Mouse (Mus musculus) heart, adult 2 months (tissue): ENCODE results near the gene Ccnd3. TPM values are rescaled to one million over a fixed set of nuclear protein-coding genes. Genes with fewer than 3 reads are reported as not detected.

ENCODE experiments used
- DNase-seq, 2 experiments: peaks; one replicate each; pipeline ENCODE4 v3.0.0; 2021
- H3K27ac ChIP-seq: fragments of 200-600 bp; 2 replicates; pipeline ENCODE4 v1.8.1; 2022
- H3K27me3 ChIP-seq: fragments of 200-500 bp; 2 replicates; pipeline ENCODE4 v1.6.1; 2012; ENCODE audit warnings: mild to moderate bottlenecking, low read length, inconsistent platforms, mixed read lengths; ENCODE audit not compliant: control insufficient read depth, insufficient read depth
- H3K36me3 ChIP-seq: fragments of 200-500 bp; 2 replicates; pipeline ENCODE4 v1.6.1; 2012; ENCODE audit warnings: low read length, inconsistent platforms; ENCODE audit not compliant: control insufficient read depth, insufficient read depth
- H3K4me1 ChIP-seq: fragments of 200-500 bp; 2 replicates; pipeline ENCODE4 v1.6.1; 2011; ENCODE audit warnings: low read length; ENCODE audit not compliant: control insufficient read depth, insufficient read depth
- H3K4me3 ChIP-seq: fragments of 200-600 bp; 2 replicates; pipeline ENCODE4 v1.8.1; 2022
- H3K79me2 ChIP-seq: fragments of 200-500 bp; replicated peaks from 2 replicates; pipeline ENCODE4 v1.6.1; 2012; ENCODE audit warnings: mild to moderate bottlenecking, inconsistent platforms, low read length, moderate library complexity, mixed read lengths; ENCODE audit not compliant: control insufficient read depth, insufficient read depth
- H3K9ac ChIP-seq: fragments of 200-500 bp; 2 replicates; pipeline ENCODE4 v1.6.1; 2012; ENCODE audit warnings: low read depth, mild to moderate bottlenecking, control low read depth, inconsistent platforms, low read length, mixed read lengths
- CTCF ChIP-seq: fragments of 200-600 bp; IDR thresholded peaks from 2 replicates; pipeline ENCODE4 v1.8.1; 2022; ENCODE audit warnings: antibody characterized with exemption, mild to moderate bottlenecking, moderate library complexity
- EP300 ChIP-seq: fragments of 200-500 bp; IDR thresholded peaks from 2 replicates; pipeline ENCODE4 v1.6.1; 2011; ENCODE audit warnings: low read depth, low read length, control low read depth; ENCODE audit not compliant: insufficient read depth
- POLR2A ChIP-seq: fragments of 200-500 bp; IDR thresholded peaks from 2 replicates; pipeline ENCODE4 v1.6.1; 2011; ENCODE audit warnings: mild to moderate bottlenecking, low read depth, low read length, control low read depth; ENCODE audit not compliant: insufficient read depth
- WGBS: fragments of 180-500 bp; shearing (Covaris S2); methylation state at CpG from one replicate; pipeline ENCODE4 v1.1.7; 2018; 5-methylcytosine and 5-hydroxymethylcytosine counted together
- intact Hi-C: fragments of 180-260 bp; cut with DNase I; formaldehyde crosslinking; loops from one replicate; pipeline ENCODE4 v1.15.1; 2025
- polyA plus RNA-seq: library from polyadenylated mRNA; depleted of rRNA; stranded (reverse); fragments of >200 nt; gene quantifications from 2 replicates; pipeline ENCODE4 v1.2.3, GENCODE M21; 2012
- total RNA-seq, 2 experiments: library from RNA; stranded (reverse); gene quantifications; 2 replicates each; pipeline ENCODE4 v1.2.3; 2021

The Ccnd3 gene
- total and polyA plus RNA-seq, 3 experiments: 75.1 to 83.7 (median 75.9) TPM

DNA sequence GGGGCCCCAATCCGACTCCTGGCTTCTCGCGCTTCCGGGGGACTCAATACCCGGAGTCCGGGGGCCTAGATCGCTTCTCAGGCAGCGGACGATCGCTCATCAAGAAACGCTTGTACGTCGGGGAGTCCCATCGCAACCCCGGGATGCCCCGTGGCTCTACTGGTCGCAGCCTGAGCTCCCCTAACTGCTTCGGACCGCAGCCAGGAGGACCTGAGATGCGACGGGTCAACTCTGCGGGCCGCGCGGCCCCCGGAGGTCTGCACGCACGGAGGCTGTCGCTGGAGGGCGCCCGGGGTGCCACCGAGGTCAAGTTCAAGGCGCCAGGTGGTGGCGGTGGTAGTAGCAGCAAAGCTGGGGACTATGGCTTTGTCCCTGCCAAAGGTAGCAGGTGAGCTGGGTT, 36.4 kb upstream of the Ccnd3 start:
- H3K4me1 ChIP-seq: no peaks in the 10 kb centered on the region
- DNase-seq: peak; percentile 36 to 52
- H3K4me3 ChIP-seq: peak overlapping the region; percentile 20; the same call in 1 of the 2 replicates
- intact Hi-C loops: no loop called here
- no peak overlapping the region for H3K27ac ChIP-seq
- H3K27me3 ChIP-seq: peaks cover 2% of the 10 kb centered on the region; the same call in 1 of the 2 replicates
- TF ChIP-seq CTCF (peak; percentile 28; the same call in 1 of the 2 replicates), POLR2A (no peak)
- H3K9ac ChIP-seq: peak overlapping the region; percentile 34
- no peaks in the 10 kb centered on the region for H3K36me3 ChIP-seq
- H3K79me2 ChIP-seq: no peaks in the 10 kb centered on the region
- 20% methylated on average over 34 of the region's 34 CpGs for WGBS

DNA sequence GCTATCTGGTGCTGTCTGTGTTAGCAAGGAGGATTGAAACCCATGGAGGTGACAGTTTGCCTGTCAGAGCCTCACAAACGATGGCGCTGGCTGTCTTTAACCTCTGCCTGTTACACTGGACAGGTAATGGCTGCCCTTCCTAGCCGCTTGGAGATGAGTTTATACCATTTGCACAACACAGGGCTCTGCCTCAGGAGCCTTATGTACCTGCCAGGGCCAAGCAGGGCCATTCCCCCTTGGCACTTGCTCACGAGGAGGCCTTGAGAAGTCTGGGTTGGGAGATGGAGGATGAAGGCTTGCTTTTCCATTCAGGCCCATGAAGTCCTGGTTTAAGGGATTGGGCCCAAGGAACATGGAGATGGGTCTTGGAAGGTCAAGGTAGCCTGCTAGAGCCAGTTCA, 35.2 kb upstream of the Ccnd3 start:
- intact Hi-C loops: no loop called here

DNA sequence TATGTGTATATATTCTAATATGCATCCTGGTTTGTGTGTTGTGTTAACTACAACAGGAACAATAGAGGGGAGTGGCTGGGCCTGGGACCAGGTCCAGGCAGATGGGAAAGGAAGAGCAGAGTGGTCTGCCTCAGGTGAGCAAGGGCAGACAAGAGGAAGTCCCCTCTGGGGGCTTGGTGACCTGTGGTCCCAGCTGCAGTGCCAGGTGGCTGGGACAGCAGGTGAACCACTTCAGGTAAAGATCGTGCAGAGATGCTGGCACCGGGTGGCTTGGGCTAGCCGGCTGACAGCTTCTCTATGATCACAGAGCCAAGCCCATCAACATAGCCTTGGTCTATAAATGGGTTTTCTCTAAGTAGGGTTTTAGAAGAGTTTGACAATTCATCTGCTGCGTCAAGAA, 34.7 kb upstream of the Ccnd3 start:
- Histone ChIP-seq H3K4me3 (no peak overlapping the region), H3K27me3 (peaks cover 2% of the 10 kb centered on the region; the same call in 1 of the 2 replicates), H3K36me3 (no peaks in the 10 kb centered on the region), H3K4me1 (no peaks in the 10 kb centered on the region), H3K27ac (no peak overlapping the region), H3K9ac (no peak overlapping the region), H3K79me2 (no peaks in the 10 kb centered on the region)
- WGBS: 84% methylated on average over 4 of the region's 4 CpGs
- intact Hi-C loops: no loop called here
- no peak for TF ChIP-seq EP300
- no peak for TF ChIP-seq CTCF
- TF ChIP-seq POLR2A: no peak
- DNase-seq: no peak

More for the DNA sequence above, 35.2 kb upstream of the Ccnd3 start:
- Histone ChIP-seq H3K27me3 (peaks cover 2% of the 10 kb centered on the region; the same call in 1 of the 2 replicates), H3K4me1 (no peaks in the 10 kb centered on the region), H3K36me3 (no peaks in the 10 kb centered on the region), H3K27ac (no peak overlapping the region), H3K4me3 (no peak overlapping the region), H3K79me2 (no peaks in the 10 kb centered on the region), H3K9ac (no peak overlapping the region)
- DNase-seq: no peak
- TF ChIP-seq CTCF (no peak), POLR2A (no peak), EP300 (no peak)
- WGBS: 97% methylated on average over 4 of the region's 4 CpGs

DNA sequence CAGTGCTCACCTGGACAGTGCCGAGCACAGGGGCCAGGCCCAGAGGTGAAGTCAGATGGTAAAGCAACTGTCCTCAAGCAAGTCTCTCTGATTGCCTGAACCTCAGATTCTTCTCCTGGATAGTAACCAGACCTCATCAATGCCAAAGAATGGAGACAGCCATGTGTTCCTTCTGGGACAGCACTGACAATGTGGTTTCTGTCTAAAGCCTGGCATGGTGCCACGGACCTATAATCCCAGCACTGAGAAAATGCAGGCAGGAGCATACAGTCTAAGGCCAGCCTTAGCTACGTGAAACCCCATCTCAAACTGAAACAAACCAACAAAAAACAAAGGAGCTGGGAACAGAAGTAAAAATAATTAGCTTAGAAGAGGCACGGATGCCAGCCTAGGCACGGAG, 34.2 kb upstream of the Ccnd3 start:
- H3K4me3 ChIP-seq: no peak overlapping the region
- WGBS: 64% methylated on average over 5 of the region's 5 CpGs
- H3K36me3 ChIP-seq: no peaks in the 10 kb centered on the region
- no peak for DNase-seq
- no peaks in the 10 kb centered on the region for H3K4me1 ChIP-seq
- H3K27ac ChIP-seq: no peak overlapping the region
- peaks cover 2% of the 10 kb centered on the region; the same call in 1 of the 2 replicates for H3K27me3 ChIP-seq
- H3K9ac ChIP-seq: no peak overlapping the region
- no peak for TF ChIP-seq EP300
- TF ChIP-seq CTCF: no peak
- no peak for TF ChIP-seq POLR2A
- intact Hi-C loops: no loop called here
- H3K79me2 ChIP-seq: no peaks in the 10 kb centered on the region

- Histone ChIP-seq H3K79me2 (no peaks in the 10 kb centered on the region), H3K4me1 (no peaks in the 10 kb centered on the region), H3K27me3 (peaks cover 2% of the 10 kb centered on the region; the same call in 1 of the 2 replicates), H3K4me3 (no peak overlapping the region), H3K9ac (no peak overlapping the region), H3K27ac (no peak overlapping the region), H3K36me3 (no peaks in the 10 kb centered on the region)
- DNase-seq: no peak
- 36% methylated on average over 15 of the region's 15 CpGs for WGBS
- TF ChIP-seq POLR2A (no peak), CTCF (no peak), EP300 (no peak)
- intact Hi-C loops: loop anchor here (1.0 kb wide), 1 partner anchor 204 kb away; no protein-coding TSS in a partner anchor
Observed at GRCm38 (mm10) chr17:47472435-47473350, 32.2 kb upstream of the Ccnd3 start.

DNA sequence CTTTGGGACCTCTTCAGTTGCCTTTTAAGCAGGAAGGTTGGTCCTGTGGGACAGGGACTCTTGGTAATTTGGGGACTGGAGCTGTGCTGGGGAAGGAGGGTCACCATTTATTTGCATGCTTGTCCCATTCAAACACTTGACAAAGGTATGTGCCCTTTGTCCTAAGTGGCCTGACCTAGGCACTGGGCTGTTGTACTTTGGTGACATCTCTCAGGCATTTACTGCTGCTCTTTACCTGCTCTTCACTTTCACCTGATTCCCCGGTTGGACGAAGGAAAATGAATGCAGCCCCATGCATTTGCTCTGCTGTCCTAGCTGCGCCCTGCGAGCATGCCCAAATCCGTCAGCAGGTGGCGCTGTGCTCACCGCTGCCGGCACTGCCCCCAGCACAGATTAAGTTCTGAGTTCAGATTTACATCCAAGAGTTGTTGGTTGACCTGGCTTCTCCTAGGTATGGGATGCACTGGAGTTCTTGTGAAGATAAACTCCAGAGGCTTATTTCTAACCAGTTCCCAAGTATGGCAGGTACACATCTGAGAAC, 31.3 kb upstream of the Ccnd3 start:
- intact Hi-C loops: loop anchor here (1.0 kb wide), 1 partner anchor 203 kb away; no protein-coding TSS in a partner anchor

More for the DNA sequence above, 31.3 kb upstream of the Ccnd3 start:
- DNase-seq: peak; percentile 52 to 78
- H3K4me1 ChIP-seq: no peaks in the 10 kb centered on the region
- no peaks in the 10 kb centered on the region for H3K36me3 ChIP-seq
- H3K27me3 ChIP-seq: peaks cover under 1% of the 10 kb centered on the region; the same call in 1 of the 2 replicates
- no peak overlapping the region for H3K9ac ChIP-seq
- WGBS: 18% methylated on average over 8 of the region's 8 CpGs
- H3K4me3 ChIP-seq: no peak overlapping the region
- H3K79me2 ChIP-seq: no peaks in the 10 kb centered on the region
- TF ChIP-seq POLR2A: no peak
- TF ChIP-seq EP300: no peak
- peak; percentile 94 for TF ChIP-seq CTCF
- H3K27ac ChIP-seq: no peak overlapping the region
